Mouse (Mus musculus) intestine, postnatal 0 days (tissue): Measurements from ENCODE around the gene Sulf2. TPM values are rescaled to one million over a fixed set of nuclear protein-coding genes. Genes with fewer than 3 reads are reported as not detected.

ENCODE experiments used
- ATAC-seq: fragments of 200-750 bp; cut with Nextera tagmentation; 2 replicates; pipeline ENCODE4 v1.8.0; 2017; ENCODE audit warnings: mild to moderate bottlenecking, moderate TSS enrichment, moderate library complexity
- H3K27ac ChIP-seq: fragments of 300-500 bp; sonication (generic); 2 replicates; pipeline ENCODE4 v1.5.1; 2014; ENCODE audit warnings: mild to moderate bottlenecking, low read depth, low read length, moderate library complexity
- H3K27me3 ChIP-seq: fragments of 300-500 bp; sonication (generic); replicated peaks from 2 replicates; pipeline ENCODE4 v1.6.1; 2014; ENCODE audit warnings: low read length, mixed read lengths; ENCODE audit not compliant: control insufficient read depth, insufficient read depth
- H3K36me3 ChIP-seq: fragments of 300-500 bp; sonication (generic); 2 replicates; pipeline ENCODE4 v1.6.1; 2014; ENCODE audit warnings: mild to moderate bottlenecking, moderate library complexity; ENCODE audit not compliant: control insufficient read depth, insufficient read depth
- H3K4me1 ChIP-seq: fragments of 300-500 bp; sonication (generic); replicated peaks from 2 replicates; pipeline ENCODE4 v1.6.1; 2014; ENCODE audit warnings: antibody characterized with exemption, low read length, mixed read lengths; ENCODE audit not compliant: control insufficient read depth, insufficient read depth
- H3K4me2 ChIP-seq: fragments of 300-500 bp; sonication (generic); replicated peaks from 2 replicates; pipeline ENCODE4 v1.6.1; 2014; ENCODE audit warnings: low read depth, mild to moderate bottlenecking, moderate library complexity
- H3K4me3 ChIP-seq: fragments of 300-500 bp; sonication (generic); 2 replicates; pipeline ENCODE4 v1.5.1; 2014; ENCODE audit warnings: low read depth, low read length
- H3K9ac ChIP-seq: fragments of 300-500 bp; sonication (generic); 2 replicates; pipeline ENCODE4 v1.6.1; 2014; ENCODE audit warnings: mild to moderate bottlenecking, low read depth, low read length
- H3K9me3 ChIP-seq: fragments of 300-500 bp; sonication (generic); 2 replicates; pipeline ENCODE4 v1.6.1; 2016; ENCODE audit warnings: mixed run types; ENCODE audit not compliant: control insufficient read depth
- CTCF ChIP-seq: sonication (generic); IDR thresholded peaks from 2 replicates; pipeline ENCODE4 v1.5.1; 2016; ENCODE audit warnings: low read depth, mild to moderate bottlenecking, control low read depth, antibody characterized with exemption, moderate library complexity
- WGBS: fragments of 180-500 bp; shearing (Covaris S2); extraction: QIAGEN DNeasy Blood & Tissue Kit; methylation state at CpG from one replicate; pipeline ENCODE4 v1.1.7; 2014; 5-methylcytosine and 5-hydroxymethylcytosine counted together
- polyA plus RNA-seq: library from polyadenylated mRNA; unstranded; fragments of >200 nt; fragmentation: Nextera tagmentation; extraction: Ambion mirVana; gene quantifications from 2 replicates; pipeline ENCODE4 v1.2.1, GENCODE M21; 2015

The Sulf2 gene
- polyA plus RNA-seq, 1 experiment from 2014 or later = 66.4 TPM

DNA sequence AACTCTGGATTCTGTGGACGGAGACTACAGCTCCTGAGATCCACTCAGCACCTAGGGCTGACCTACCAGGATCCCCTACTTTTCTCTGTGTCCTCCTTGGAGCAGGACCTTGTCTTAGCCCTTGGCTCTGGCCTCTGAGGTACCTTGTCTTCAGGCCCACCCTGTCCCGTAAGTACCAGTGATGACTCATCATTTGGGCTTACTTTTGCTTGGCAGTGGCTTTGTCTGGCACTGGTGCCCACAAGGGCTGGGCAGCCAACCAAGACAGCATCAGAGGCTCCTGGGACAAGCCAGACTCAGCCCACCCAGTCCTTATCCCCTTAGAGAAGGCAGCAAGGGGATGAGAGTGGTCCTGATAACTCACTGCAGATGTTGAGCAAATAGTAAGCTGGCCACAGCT, 11.9 kb upstream of the Sulf2 start:
- H3K27ac ChIP-seq = no peak overlapping the region
- ATAC-seq = no peak
- no peaks in the 10 kb centered on the region for H3K9me3 ChIP-seq
- no peaks in the 10 kb centered on the region for H3K36me3 ChIP-seq
- H3K4me1 ChIP-seq = peaks cover 8% of the 10 kb centered on the region; the same call in 1 of the 2 replicates
- H3K27me3 ChIP-seq = no peaks in the 10 kb centered on the region
- no peak overlapping the region for H3K4me3 ChIP-seq
- H3K9ac ChIP-seq = no peak overlapping the region
- no peak for TF ChIP-seq CTCF
- no peak overlapping the region for H3K4me2 ChIP-seq
- WGBS = 90% methylated on average over 2 of the region's 2 CpGs

DNA sequence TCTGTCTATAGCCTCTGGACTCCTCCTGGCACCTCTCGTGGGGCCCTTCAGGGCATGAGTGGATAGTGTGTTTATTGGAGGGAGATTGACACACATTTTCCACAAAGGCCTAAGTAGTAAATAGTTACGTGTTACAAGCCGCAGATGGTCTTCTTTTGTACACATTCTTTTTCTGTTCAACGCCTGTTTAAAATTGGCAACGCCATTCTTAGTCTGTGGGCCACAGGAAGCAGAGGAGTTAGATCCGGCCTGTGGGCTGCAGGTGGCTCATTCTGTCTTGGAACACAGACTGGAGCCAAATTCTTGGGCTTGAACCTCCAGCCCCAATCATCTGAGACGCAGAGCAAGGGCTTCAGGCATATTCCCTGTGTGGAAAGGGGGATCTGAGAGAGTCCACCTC, 9.9 kb upstream of the Sulf2 start:
- no peak overlapping the region for H3K9ac ChIP-seq
- no peak overlapping the region for H3K27ac ChIP-seq
- no peak overlapping the region for H3K4me3 ChIP-seq
- H3K4me2 ChIP-seq = no peak overlapping the region
- no peaks in the 10 kb centered on the region for H3K9me3 ChIP-seq
- no peak for ATAC-seq
- no peaks in the 10 kb centered on the region for H3K27me3 ChIP-seq
- peaks cover 8% of the 10 kb centered on the region; the same call in 1 of the 2 replicates for H3K4me1 ChIP-seq
- WGBS = 78% methylated on average over 7 of the region's 7 CpGs
- H3K36me3 ChIP-seq = no peaks in the 10 kb centered on the region
- TF ChIP-seq CTCF = no peak

DNA sequence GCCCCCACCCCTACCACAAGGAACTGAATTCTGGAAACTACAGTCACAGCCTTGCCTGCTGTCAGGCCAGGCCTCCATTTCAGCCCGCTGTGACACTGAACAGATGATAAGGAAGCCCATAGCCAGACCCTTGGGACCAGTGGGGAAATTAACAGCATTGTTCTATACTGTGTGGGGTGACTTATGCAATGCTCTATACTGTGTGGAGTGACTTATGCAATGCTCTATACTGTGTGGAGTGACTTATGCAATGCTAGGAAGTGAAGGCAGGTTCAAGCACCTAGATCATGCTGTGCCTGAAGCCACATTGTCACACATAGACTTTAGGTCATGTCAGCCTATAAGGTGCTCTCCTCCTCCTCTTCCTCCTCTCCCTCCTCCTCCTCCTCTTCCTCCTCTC, 9.1 kb upstream of the Sulf2 start:
- no peaks in the 10 kb centered on the region for H3K27me3 ChIP-seq
- no peaks in the 10 kb centered on the region for H3K9me3 ChIP-seq
- TF ChIP-seq CTCF = no peak
- H3K4me3 ChIP-seq = no peak overlapping the region
- H3K36me3 ChIP-seq = no peaks in the 10 kb centered on the region
- H3K4me1 ChIP-seq = peaks cover 6% of the 10 kb centered on the region; the same call in 1 of the 2 replicates
- no peak overlapping the region for H3K9ac ChIP-seq
- no peak for ATAC-seq
- H3K27ac ChIP-seq = no peak overlapping the region
- no peak overlapping the region for H3K4me2 ChIP-seq
- WGBS = 77% methylated on average over 1 of the region's 1 CpGs

DNA sequence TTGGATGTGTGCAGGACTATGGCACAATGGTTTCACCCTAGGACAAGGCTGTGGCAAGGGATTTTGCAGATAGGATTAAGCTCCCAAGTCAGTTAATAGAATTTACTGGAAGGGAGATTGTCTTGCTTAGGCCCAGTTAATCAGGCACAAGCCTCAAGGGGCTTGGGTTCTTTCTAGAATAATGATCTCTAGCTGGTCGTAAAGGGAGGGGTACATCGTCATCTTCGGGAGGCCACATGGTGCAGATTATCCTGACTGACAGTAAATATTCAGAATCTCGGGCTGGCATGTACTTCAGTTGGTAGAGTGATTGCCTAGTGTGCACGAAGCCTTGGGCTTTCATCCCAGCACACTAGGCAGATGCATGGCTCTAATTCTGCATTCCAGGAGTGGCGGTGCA, 8.5 kb upstream of the Sulf2 start:
- no peak for ATAC-seq
- Histone ChIP-seq H3K36me3 (no peaks in the 10 kb centered on the region), H3K4me2 (no peak overlapping the region), H3K9ac (no peak overlapping the region), H3K4me1 (peaks cover 4% of the 10 kb centered on the region; the same call in 1 of the 2 replicates), H3K9me3 (no peaks in the 10 kb centered on the region), H3K27me3 (no peaks in the 10 kb centered on the region), H3K27ac (no peak overlapping the region), H3K4me3 (no peak overlapping the region)
- WGBS = 76% methylated on average over 6 of the region's 6 CpGs
- TF ChIP-seq CTCF = no peak

DNA sequence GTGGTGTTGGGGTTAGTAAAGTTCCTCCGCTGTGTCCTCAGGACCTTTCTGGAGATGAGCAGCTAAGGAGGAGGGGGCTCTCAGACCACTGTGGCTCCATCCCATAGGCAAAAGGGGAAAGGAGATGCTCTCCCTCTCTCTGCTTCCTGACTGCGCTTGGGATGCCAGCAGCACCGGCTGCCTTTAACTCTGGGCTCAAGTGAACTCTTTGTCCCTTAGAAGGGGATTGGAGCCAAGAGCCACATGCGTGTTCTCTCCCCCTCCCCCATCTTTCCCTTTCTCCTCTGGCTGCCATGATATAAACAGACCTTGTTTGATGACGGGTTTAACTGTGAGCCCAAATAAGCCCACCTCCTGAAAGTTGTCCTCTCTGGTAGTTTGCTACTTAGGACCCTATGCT, 7.8 kb upstream of the Sulf2 start:
- TF ChIP-seq CTCF = no peak
- no peaks in the 10 kb centered on the region for H3K4me1 ChIP-seq
- H3K27ac ChIP-seq = no peak overlapping the region
- H3K4me3 ChIP-seq = no peak overlapping the region
- H3K4me2 ChIP-seq = no peak overlapping the region
- no peak for ATAC-seq
- no peaks in the 10 kb centered on the region for H3K9me3 ChIP-seq
- H3K36me3 ChIP-seq = no peaks in the 10 kb centered on the region
- H3K27me3 ChIP-seq = no peaks in the 10 kb centered on the region
- 73% methylated on average over 5 of the region's 5 CpGs for WGBS
- H3K9ac ChIP-seq = no peak overlapping the region

DNA sequence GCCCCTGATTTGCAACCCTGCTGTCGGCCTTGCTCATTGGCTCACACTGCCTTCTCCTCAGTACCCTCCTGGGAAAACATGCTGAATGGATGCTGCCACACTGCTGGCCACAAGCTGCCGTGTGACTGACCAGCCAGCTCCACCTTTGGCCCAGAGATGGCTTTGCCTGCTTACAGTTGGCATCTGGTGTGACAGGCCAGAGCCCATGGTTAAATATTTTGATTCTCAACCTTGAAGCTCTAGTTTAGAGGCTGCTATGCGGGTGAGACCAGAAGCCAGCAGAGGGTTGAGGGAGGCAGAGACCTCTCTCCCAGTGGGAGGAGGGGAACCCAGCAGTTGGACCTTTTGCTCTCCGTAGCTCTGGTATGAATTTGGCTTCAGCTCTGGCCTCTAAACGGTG, 6.7 kb upstream of the Sulf2 start:
- Histone ChIP-seq H3K4me2 (no peak overlapping the region), H3K9me3 (no peaks in the 10 kb centered on the region), H3K4me3 (no peak overlapping the region), H3K36me3 (no peaks in the 10 kb centered on the region), H3K9ac (no peak overlapping the region), H3K27me3 (no peaks in the 10 kb centered on the region), H3K4me1 (0 out of 2 replicates have a peak, but pooled peaks cover 2% of the 10 kb centered on the region), H3K27ac (no peak overlapping the region)
- ATAC-seq = no peak
- no peak for TF ChIP-seq CTCF
- 74% methylated on average over 5 of the region's 5 CpGs for WGBS

DNA sequence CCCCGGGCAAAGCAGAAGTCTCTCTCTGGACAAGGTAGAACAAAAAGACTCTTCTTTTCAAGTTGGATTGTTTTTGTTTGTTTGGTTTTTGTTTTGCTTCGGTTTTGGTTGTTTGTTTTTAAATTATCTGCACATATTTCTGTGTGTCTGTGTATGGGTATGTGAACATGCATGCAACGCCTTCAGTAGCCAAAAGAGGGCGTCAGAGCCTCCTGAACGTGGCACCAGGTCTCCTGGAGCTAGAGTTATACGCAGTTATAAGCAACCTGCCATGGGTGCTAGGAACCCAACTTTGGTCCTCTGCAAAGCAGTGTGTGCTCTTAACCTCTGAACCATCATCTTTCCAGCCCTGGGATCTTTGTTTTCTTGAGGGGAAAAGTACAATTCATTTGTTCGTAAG, 3.8 kb upstream of the Sulf2 start:
- ATAC-seq = no peak
- Histone ChIP-seq H3K9me3 (no peaks in the 10 kb centered on the region), H3K9ac (no peak overlapping the region), H3K4me2 (no peak overlapping the region), H3K27ac (no peak overlapping the region), H3K27me3 (no peaks in the 10 kb centered on the region), H3K4me1 (peaks cover 2% of the 10 kb centered on the region; the same call in 1 of the 2 replicates), H3K36me3 (no peaks in the 10 kb centered on the region), H3K4me3 (no peak overlapping the region)
- peak; percentile 34 for TF ChIP-seq CTCF
- 86% methylated on average over 7 of the region's 7 CpGs for WGBS
